Mouse (Mus musculus): ENCODE measurements around the gene Arhgef17. TPM values are rescaled to one million over a fixed set of nuclear protein-coding genes. Genes with fewer than 3 reads are reported as not detected.
A peak's percentile ranks its signal among the peaks of the same experiment; 100 is the strongest.

The Arhgef17 gene
- total RNA-seq, 2 experiments from 2014 or later, result 21.9 to 25.7 TPM

DNA sequence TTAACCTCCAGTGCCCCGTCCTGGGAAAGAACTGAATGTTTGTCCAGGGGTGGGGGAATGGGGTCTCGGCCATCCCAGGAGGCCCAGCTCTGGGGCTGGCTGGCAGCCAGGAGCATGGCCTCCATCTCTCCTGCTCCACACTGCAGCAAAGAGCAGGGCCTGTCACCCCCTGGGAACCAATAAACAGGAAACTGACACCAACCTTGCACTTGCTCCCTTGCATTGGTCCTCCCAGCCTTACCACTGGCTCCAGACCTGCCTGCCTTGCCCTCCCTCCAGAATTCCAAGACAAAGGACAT lies 12.1 kb downstream of the Arhgef17 start:
- DNase-seq, result peak; percentile 52
- intact Hi-C loops (cut with DNase I; ENCODE audit: low total_unique reads), result no loop called here

DNA sequence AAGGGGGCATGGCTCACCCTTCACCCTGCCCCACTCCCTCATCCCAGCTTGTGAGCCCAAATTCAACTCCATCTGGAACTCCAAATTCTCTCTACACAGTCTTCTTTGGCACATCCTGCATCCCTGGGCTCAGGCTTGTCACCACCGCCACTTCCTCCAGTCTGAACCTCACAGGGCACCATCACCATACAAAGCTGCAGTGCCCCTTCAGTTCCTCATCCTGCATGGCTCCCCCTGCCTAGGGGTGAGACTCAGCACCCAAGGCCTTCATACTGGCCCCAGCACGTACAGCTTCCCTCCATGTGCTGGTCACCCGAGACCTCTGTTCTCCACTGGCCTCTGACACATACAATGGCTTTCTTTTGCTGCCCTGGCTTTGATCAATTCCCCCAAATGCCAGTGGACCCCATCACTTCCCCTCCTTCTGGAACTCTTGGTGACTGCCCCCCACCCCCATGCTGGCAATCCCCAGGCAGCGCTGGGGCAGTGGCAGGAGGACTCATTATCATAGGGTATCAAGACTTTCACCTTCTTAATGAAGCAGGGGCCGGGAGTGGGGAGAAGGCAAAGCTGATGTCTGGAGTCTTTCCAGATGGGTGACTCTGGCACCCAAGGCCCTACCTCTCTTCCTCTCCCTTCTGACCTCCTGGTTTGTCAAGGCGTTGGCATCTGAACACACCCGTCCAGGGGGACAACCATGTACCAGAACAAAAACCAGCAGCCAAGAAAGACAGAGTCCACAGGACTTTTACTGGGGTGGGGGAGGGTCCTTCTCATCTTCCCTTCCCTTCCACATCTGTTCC lies 12.7 kb downstream of the Arhgef17 start:
- DNase-seq, result no peak
- intact Hi-C loops (cut with DNase I; ENCODE audit: low total_unique reads), result no loop called here

DNA sequence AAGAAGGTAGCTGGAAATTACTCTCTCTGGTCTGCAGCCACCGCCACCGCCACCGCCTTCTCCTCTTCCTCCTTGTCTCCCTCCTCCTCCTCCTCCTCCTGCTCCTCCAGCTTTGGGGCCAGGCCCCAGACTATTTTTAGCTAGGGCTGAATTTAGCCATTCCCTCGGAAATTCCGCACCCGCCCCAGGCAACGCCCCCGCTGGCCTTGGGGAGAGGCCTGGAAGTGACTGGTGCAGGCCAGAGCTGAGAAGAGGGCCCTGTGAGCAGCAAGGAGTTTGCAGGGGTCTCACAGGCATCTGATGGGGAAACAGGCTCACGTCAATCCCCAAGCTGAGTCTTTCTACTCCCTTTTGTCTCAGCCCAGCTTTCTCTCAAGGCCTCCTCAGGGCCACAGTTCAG lies 13.7 kb downstream of the Arhgef17 start:
- intact Hi-C loops (cut with DNase I; ENCODE audit: low total_unique reads), result no loop called here
- DNase-seq, result peak; percentile 81

DNA sequence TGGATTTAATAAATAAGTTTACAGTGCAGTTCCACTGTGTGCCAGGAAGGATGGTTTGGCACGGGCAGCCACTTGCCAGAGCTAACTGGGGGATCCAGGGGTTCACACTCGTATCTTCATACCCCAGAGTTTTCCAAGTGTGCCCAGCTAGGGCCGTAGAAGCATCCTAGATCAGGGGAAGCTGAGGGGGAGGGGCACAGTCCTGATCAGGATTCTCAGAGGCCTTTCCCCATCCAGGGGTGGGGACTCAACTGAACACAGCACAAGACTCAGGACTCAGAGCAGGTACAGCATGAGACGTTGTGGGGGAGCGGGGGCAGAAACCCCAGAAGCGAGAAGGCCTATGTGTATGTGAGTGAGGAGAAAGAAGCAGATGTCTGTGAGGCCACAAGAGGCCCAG lies 14.2 kb downstream of the Arhgef17 start:
- intact Hi-C loops (cut with DNase I; ENCODE audit: low total_unique reads), result no loop called here
- DNase-seq, result no peak

DNA sequence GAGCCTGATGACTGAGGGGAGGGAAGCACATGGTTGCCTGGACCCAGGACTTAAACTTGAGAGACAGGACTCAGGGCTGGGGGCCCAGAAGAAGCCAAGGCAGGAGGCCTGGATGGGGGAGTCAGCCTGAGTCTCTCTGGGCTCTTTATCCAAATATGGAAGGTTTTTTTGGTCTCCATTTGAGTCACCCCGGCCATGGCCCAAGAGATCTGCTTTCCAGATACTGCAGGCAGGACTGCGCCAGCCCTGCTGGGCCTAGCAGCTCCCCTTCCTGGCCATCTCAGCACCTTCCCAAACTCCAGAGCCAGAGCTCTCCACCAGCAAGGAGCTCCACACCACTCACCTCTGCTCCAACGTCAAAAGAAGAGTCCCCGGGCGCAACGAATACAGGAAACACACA lies 15.4 kb downstream of the Arhgef17 start:
- peak; percentile 46 for DNase-seq
- intact Hi-C loops (cut with DNase I; ENCODE audit: low total_unique reads), result no loop called here

DNA sequence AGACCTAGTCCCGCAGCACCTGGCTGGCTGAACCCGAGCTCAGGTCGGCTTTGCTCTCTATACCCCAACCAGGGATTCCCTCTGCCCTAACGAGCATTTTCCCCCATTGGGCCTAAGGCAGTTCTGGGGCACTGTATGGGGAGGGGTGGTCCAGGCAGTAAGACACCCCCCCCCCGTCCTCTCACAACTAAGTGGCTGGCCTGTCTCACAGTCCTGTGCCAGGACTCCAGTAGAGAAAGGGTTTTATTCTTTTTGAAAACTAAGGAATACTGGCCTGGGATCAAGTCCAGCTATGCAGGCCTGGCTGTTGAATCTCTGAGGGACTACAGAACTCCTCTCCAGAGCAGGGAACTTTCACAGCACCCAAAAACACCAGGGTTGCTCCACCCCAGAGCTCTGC lies 16.7 kb downstream of the Arhgef17 start:
- intact Hi-C loops (cut with DNase I; ENCODE audit: low total_unique reads), result no loop called here
- DNase-seq, result no peak

DNA sequence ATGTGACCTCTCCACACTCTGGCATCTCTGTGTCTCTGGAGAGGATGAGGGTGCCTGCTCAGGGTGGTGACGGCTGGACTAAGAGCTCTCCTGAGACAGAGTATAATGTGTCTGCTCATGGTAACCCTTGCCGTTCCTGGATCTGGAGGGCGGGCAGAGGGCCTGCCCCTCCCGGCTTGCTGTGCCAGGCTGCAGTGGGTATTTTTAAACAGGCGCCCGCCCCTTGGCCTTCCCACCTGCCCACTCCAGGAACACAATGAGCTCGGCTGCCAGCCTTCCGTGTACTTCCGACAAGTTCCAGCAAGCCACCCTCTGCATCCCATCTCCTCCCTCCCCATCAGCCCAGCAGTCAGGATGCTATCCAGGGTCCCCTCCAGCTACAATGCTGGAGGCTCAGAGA lies 20.1 kb downstream of the Arhgef17 start:
- DNase-seq, result no peak

DNA sequence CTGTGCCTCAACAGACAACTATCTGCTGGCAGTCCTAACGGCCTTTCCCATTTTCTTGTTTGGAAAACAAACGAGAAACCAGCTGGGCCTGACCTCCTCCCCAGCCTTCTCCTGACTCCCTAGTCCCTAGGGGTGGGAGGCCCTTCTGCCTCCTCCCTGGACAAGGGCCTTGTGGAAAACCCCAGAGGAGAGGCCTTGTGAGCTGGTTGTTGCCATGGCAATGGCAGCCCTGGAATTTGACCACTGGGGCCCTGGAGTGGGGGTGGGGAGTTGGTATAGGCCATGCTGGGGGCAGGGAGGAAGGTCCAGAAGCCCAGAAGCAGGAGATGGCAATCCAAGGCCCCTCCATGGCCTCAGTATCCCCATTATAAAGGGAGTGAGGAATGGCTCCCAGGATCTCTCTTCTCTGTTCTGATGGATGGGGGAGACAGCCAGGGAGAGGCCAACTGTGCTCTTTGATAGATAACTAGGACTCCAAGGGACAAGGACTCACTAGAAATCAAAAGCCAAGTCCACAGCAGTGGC lies 20.6 kb downstream of the Arhgef17 start:
- DNase-seq, result no peak
- intact Hi-C loops (cut with DNase I; ENCODE audit: low total_unique reads), result no loop called here

More for the DNA sequence above, 20.1 kb downstream of the Arhgef17 start:
- intact Hi-C loops (cut with DNase I; ENCODE audit: low total_unique reads), result no loop called here

DNA sequence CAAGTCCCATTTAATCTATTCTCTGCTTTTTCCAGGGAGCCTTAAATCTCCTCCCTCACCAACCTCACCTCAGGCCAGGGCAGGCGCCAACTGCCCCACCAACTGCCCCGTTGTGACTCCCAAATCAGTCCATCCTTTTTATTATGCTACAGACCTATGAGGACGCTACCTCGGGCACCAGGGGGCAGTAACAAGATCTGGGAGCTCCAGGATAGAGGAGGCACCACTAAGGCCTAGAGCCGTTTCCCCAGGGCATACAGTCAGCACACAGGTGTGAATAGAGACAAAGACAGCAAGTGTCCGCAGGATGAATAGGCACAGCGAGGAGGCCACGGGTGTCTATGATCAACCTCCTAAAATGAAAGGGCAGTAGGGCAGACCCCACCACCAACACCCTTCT lies 23.3 kb downstream of the Arhgef17 start:
- DNase-seq, result peak; percentile 50
- intact Hi-C loops (cut with DNase I; ENCODE audit: low total_unique reads), result no loop called here

DNA sequence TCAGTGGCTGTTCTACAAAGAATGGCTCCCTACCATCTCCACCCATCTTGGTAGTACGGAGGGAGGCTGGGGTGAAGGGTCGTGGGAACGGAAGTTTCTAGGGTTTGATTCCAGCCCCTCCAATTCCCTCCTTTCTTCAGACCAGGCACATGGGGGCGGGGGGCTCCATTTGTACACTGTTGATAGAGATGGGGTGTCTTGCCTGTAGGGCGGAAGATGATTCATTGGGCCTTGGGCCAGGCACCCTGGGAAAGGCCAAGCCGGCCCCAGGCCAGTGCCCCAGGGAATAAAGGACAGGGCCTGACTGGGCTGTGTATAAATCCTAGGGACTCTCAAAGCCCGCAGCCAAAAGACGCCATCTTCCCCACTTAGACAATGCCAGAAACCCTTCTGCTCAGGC lies 23.8 kb downstream of the Arhgef17 start:
- intact Hi-C loops (cut with DNase I; ENCODE audit: low total_unique reads), result no loop called here
- DNase-seq, result peak; percentile 47

DNA sequence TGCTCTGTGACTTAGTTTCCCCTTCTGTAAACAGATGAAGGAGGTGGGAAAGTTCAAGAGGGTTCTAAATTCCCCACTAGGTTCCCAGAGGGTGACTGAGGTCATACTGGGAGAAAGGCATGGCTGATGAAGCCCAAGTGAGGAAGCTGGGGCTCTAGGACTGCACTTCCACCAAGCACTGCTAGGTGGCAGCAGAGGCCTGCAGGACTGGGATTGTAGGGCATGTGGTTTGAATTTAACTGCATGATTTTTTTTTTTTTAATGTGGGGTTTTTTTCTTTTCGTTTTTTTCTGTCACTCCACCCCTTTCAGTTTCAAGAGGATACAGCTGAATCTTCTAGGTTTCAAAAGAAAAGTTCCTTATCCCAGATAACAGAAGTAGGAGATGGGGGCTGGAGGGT lies 24.7 kb downstream of the Arhgef17 start:
- peak; percentile 77 for DNase-seq
- intact Hi-C loops (cut with DNase I; ENCODE audit: low total_unique reads), result loop anchor here (1.0 kb wide), 1 partner anchor 26 kb away; no protein-coding TSS in a partner anchor

DNA sequence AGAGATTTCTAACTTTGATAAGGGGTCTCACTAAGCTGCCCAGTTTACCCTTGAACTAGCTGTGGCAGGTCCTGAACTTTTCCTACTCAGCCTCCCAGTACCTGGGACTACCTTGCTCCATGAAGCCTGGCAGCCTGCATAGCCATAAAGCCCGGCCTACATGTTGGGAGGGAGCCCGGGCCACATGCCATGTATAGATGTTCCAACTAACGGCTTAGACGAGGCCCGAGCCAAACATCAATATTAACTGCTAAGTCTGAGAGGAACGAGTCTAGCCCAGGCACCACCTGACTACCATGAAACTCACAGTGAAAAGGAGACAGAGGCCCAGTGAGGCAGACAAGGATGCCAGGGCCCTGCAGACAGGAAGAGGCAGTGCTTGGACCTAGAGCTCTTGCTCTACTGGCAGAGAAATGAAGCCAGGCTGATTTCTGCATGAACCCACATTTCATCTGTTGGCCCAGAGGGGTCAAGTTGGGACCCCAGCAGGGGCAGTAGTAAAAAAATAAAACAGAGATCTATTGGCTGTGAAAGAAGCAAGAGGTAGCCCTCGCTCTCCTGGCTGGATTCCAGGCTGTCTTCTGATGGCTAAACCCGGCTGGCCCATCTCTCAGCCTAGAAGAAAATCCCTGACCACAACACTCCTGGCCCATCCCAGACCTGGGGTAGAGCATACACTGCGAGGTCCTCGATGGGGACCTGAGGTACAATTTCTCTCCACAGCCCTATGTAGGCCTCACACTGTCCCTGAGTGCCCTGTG lies 25.7 kb downstream of the Arhgef17 start:
- DNase-seq, result no peak
- intact Hi-C loops (cut with DNase I; ENCODE audit: low total_unique reads), result no loop called here

DNA sequence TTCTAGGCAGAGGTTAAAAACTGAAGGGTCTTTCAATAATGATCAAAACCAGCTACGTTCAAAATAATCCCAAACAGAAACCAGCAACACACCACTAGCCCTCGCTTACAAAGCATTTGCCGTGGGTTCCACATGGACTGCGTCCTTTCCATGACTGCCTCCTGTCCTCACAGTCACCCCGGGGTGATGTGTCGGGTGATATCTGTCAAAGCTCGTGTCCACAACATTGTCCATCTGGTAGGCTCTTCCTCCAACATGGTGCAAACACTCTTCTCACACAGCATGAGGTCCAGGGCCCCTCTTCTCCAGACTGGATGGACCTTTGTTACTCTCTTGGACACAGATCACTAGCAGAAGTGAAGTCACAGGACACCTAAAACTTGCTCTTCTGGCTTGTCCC lies 26.9 kb downstream of the Arhgef17 start:
- intact Hi-C loops (cut with DNase I; ENCODE audit: low total_unique reads), result no loop called here
- no peak for DNase-seq

DNA sequence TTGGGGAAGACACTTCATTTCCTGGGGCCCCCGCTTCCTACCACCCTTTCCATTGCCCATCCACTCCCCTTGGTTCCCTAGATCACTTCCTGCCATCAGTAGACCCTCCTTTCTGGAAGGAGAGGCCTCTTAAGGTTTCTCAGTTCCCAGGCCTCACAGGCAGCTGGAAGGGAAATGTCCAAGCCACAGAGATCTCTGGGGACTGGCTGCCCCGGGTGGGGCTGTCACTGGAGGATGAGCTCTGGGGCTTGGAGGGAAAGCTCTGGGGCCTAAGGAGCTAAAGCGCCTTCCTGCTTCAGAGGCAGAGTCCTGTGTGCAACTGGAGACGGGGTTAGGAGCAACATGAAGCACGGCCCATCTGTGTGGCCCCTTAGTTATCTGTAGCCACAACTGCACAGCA lies 27.3 kb downstream of the Arhgef17 start:
- DNase-seq, result no peak

DNA sequence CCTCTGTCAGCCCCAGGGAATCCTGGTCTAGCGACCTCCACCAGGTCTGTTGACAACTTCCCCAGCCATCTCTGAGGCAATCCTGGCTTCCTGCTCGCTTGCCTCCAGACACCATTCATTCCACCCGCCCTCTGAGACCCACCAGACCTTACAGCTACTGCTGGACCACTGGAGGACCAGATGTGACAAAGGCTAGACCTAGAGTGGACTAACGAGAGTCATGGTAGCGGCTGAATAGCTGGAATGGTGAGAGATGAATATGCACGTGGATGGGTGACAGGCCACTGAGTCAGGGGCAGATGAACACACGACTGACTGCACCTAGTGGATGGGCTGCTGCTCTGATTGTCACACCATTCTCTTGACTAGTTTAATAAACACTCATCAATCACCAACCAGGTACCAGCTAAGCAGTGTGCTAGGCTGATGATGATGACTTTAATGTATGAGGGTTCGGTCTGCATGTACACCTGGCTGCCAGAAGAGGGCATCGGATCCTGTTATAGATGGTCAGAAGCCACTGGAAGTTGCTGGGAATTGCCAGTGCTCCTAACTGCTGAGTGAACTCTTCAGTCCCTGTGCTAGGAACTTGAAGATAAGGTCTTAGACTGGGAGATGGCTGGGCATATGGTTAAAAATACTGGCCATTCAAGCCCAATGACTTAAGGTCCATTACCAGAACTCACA lies 29.3 kb downstream of the Arhgef17 start:
- intact Hi-C loops (cut with DNase I; ENCODE audit: low total_unique reads), result no loop called here

More for the DNA sequence above, 27.3 kb downstream of the Arhgef17 start:
- intact Hi-C loops (cut with DNase I; ENCODE audit: low total_unique reads), result no loop called here

DNA sequence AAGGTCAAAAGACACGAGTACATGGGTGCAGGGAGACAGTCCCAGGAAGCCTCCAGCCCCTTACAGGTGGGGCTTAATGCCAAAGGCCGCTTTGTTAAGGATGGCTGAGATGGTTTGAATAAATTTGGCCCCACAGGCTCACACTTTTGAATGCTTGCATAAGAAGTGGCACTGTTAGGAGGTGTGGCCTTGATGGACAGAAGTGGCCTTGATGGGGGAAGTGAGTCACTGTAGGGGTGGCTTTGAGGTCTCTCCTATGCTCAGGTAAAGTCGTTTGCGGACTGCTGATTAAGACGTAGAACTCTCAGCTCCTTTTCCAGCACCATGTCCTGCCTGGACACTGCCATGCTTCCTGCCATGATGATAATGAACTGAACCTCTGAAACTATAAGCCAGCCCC lies 34.1 kb downstream of the Arhgef17 start:
- intact Hi-C loops (cut with DNase I; ENCODE audit: low total_unique reads), result no loop called here
- DNase-seq, result no peak

More for the DNA sequence above, 29.3 kb downstream of the Arhgef17 start:
- DNase-seq, result no peak

DNA sequence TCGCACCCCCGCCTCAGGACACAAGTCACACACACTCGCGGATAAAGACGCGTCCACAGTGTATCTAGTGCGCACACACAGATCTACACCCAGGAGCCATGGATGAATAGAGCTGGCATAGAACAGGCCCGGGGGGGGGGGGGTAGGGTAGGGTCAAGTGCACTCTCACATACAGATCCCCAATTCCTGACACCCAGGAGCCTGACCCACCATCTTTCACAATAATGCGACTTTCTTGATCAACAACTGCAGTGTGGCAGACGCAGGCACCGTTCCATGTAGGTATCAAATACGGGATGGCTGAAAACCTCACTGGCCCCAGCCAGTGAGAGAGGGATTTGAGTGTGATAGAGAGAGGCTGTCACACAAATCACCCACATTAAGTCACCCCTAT lies 37.1 kb downstream of the Arhgef17 start:
- DNase-seq, result no peak

DNA sequence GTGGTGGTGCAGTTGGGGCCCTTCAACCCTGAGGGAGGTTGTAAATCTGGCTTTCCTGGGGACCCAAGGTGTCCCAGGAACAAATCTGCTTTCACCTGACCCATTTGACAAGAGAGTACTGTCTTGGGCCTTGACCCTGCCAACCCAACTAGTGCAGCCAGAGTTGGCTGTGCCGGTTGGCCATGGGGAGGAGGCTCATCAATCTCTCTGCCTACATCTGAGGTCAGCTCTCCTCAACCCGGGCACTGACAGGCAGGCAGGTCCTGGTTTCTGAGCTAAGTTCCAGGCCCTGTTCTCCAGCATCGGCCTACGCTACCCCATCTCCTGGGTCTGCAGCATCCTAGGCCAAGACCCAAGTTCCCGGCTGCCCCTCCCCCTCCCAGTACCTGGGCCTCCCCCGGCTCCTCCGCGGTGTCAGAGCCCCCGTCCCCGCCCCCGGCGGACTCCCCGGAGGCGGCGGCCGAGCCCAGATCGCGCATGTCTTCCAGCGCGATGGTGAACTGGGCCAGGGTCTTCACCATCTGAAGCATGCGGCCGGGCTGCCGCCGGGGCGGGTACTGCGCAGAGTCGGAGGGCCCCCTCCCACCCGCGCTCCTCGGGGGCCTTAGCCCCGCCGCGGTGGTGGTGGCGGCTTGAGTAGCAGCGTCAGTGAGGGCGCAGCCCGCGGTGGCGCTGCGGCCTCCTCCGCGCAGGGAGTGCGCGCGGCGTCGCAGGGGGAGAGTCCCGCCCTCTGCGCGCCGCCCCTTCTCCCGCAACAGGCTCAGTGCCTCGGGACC lies 37.7 kb downstream of the Arhgef17 start:
- intact Hi-C loops (cut with DNase I; ENCODE audit: low total_unique reads), result no loop called here
- peak; percentile 50 for DNase-seq

More for the DNA sequence above, 37.1 kb downstream of the Arhgef17 start:
- intact Hi-C loops (cut with DNase I; ENCODE audit: low total_unique reads), result no loop called here

DNA sequence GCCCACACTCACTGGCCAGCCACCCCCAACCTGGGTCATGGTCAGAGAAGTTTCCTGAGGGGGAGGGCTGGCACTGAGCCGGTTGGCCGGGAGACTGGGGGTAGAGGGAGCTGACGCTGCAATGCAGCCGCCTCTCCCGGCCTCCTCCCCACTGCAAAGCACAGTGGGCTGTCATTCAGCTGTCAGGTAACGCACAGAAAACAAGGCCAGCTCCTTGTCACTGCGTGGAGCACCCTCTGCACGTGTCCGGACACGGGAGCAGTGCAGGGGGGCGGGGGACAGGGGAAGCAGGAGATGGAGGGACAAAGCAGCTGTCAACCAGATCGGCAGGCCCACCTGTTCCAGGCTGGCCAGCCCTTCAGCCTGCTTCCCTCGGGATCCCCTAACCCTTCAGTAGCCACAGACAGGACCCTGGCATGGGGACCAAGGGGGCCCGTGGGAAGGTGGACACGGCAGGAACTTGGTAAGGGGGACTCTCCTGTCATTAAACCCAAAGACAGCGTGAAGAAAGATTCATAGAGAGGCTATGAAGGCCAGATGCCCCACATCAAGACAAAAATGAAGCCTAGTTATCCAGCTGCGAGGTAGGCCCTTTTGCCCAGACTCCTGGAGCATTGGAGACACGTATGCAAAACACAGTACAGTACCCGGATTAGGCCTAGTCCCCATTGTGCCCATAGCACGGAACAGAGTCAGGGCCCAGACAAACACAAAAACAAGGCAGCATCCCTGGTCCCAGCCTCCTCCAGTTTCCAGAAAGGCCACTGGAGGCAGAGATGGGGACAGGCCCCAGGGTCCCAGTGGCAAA lies 38.5 kb downstream of the Arhgef17 start:
- intact Hi-C loops (cut with DNase I; ENCODE audit: low total_unique reads), result no loop called here
- peak; percentile 53 for DNase-seq

Measured in gastrocnemius, postnatal 14 days (tissue).